Mouse (Mus musculus): ENCODE measurements around the gene Prl7a2. TPM values are rescaled to one million over a fixed set of nuclear protein-coding genes. Genes with fewer than 3 reads are reported as not detected.

Prl7a2 gene
- total RNA-seq (2021) = not detected in 2 replicates
- long read RNA-seq = 0 reads

DNA sequence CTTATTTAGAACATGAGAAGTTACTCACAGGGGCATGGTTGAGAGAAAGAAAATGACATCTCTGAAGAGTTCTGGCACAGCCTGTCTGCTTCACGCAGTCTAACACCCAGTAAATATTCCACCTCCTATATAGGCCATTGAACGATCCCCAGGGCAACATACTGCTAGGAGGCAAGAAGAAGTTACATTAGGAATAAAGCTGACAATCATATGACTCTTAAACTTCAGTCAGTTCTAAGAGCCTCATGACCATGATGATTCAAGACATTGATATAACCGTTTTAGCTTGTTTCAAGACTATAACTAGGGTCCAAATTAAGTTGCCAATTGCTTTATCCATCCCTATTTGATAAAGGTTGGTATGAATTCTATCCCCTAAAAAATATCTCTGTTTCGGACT, at the start of gene Prl7a2:
Prl7a2 (minus strand) TSS at position 101 of the 400 bp plus-strand sequence.
- no peak for DNase-seq

DNA sequence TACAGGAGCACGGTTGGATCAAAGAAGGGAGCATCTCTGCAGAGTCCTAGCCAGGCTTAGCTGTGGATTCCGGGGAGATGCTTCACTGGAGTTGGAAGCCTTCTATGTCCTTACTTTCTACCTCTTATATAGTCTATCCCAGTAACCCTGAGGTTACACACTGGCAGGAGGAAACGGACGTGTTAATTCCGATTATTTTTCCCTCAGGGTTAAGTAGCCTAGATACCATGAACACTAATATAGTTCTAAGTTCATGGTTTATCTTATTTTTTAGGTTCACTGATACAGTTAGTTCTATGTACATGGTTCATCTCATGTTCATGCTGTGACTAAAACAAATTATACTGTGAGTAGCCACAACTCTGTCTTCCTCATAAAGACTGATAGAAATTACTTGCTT, 48.8 kb upstream of the Prl7a2 start, which contains the start of gene Prl7d1:
Prl7d1 (minus strand) TSS at position 101 of the 400 bp plus-strand sequence.
- no peak for DNase-seq

GRCm38 (mm10) chr13:27706521-27706920, 38.7 kb upstream of the Prl7a2 start:
- no peak for DNase-seq

DNA sequence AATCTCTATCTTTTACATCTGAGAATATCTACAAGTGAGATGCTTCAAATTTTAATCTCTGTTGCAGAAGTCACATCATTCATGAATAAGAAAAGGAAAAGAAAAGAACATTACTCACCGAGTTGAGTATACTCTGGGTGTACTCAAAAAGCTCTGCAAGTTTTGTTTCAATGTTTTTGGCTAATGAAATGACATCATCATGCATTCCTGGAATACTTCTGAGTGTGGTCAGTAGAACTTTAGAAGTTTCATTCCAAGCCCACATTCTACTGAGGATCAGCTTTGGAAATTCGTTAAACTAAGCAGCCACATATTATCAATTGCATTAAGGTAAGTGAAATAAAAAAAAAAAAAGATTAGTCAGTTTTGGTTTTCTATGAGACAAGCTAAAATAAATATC, 7.1 kb downstream of the Prl7a2 start:
- DNase-seq = no peak

GRCm38 (mm10) chr13:27642393-27642792, 25.4 kb downstream of the Prl7a2 start, which contains the start of gene Prl7a1:
Gene Prl7a1 (minus strand): TSS chr13:27642493.
- DNase-seq = no peak

- no peak for DNase-seq
Observed at GRCm38 (mm10) chr13:27610482-27610881, 57.4 kb downstream of the Prl7a2 start, which contains the start of gene Prl7b1. Gene Prl7b1 (minus strand): TSS chr13:27610582.

Other genes starting within 250 kb of the Prl7a2 start
- gene Prl8a6, start 229.3 kb downstream of the Prl7a2 start, total RNA-seq (2021) = not detected in 2 replicates
- not detected in 2 replicates for gene Prl8a8, start 154.8 kb downstream of the Prl7a2 start, total RNA-seq (2021)
- not detected in 2 replicates for gene Prl8a9, start 103.4 kb downstream of the Prl7a2 start, total RNA-seq (2021)
- gene Prl8a1, start 85.9 kb downstream of the Prl7a2 start, total RNA-seq (2021) = not detected in 2 replicates
- gene Prl7b1, start 57.5 kb downstream of the Prl7a2 start, total RNA-seq (2021) = not detected in 2 replicates
- gene Prl7a1, start 25.5 kb downstream of the Prl7a2 start, total RNA-seq (2021) = not detected in 2 replicates
- not detected in 2 replicates for gene Prl7d1, start 48.7 kb upstream of the Prl7a2 start, total RNA-seq (2021)
- gene Prl7c1, start 112.8 kb upstream of the Prl7a2 start, total RNA-seq (2021) = not detected in 2 replicates
- not detected in 2 replicates for gene Prl2a1, start 133.6 kb upstream of the Prl7a2 start, total RNA-seq (2021)
- not detected in 2 replicates for gene Prl2c1, start 181.3 kb upstream of the Prl7a2 start, total RNA-seq (2021)